Mouse (Mus musculus) embryonic facial prominence, embryonic 14.5 days (tissue): ENCODE results near the gene Furin. TPM values are rescaled to one million over a fixed set of nuclear protein-coding genes. Genes with fewer than 3 reads are reported as not detected.

Experiments
- ATAC-seq: fragments of 200-750 bp; cut with Nextera tagmentation; 2 replicates; pipeline ENCODE4 v1.8.0; 2017; ENCODE audit warnings: low read depth, moderate number of reproducible peaks, moderate TSS enrichment
- DNase-seq: peaks from one replicate; pipeline ENCODE4 v3.0.0-alpha.2; 2015; ENCODE audit warnings: low spot score
- H3K27ac ChIP-seq: fragments of 300-500 bp; sonication (generic); replicated peaks from 2 replicates; pipeline ENCODE4 v1.5.1; 2014; ENCODE audit warnings: low read depth, mild to moderate bottlenecking, low read length, moderate library complexity
- H3K27me3 ChIP-seq: fragments of 300-500 bp; sonication (generic); replicated peaks from 2 replicates; pipeline ENCODE4 v1.6.1; 2014; ENCODE audit warnings: low read length; ENCODE audit not compliant: control insufficient read depth, insufficient read depth
- H3K36me3 ChIP-seq: fragments of 300-500 bp; sonication (generic); 2 replicates; pipeline ENCODE4 v1.6.1; 2014; ENCODE audit warnings: low read length, mixed read lengths; ENCODE audit not compliant: control insufficient read depth, insufficient read depth
- H3K4me1 ChIP-seq: fragments of 300-500 bp; sonication (generic); 2 replicates; pipeline ENCODE4 v1.6.1; 2014; ENCODE audit warnings: antibody characterized with exemption, low read length; ENCODE audit not compliant: control insufficient read depth, insufficient read depth
- H3K4me2 ChIP-seq: fragments of 300-500 bp; sonication (generic); 2 replicates; pipeline ENCODE4 v1.6.1; 2014; ENCODE audit warnings: low read depth, mild to moderate bottlenecking, low read length, moderate library complexity, mixed read lengths
- H3K4me3 ChIP-seq: fragments of 300-500 bp; sonication (generic); 2 replicates; pipeline ENCODE4 v1.5.1; 2014; ENCODE audit warnings: low read depth, mild to moderate bottlenecking, low read length
- H3K9ac ChIP-seq: fragments of 300-500 bp; sonication (generic); 2 replicates; pipeline ENCODE4 v1.6.1; 2014; ENCODE audit warnings: low read depth, mild to moderate bottlenecking, low read length, moderate library complexity, mixed read lengths
- H3K9me3 ChIP-seq: fragments of 300-500 bp; sonication (generic); 2 replicates; pipeline ENCODE4 v1.6.1; 2016; ENCODE audit warnings: low read length; ENCODE audit not compliant: control insufficient read depth
- WGBS: fragments of 180-500 bp; shearing (Covaris S2); extraction: QIAGEN DNeasy Blood & Tissue Kit; methylation state at CpG from one replicate; pipeline ENCODE4 v1.1.7; 2014; 5-methylcytosine and 5-hydroxymethylcytosine counted together
- polyA plus RNA-seq: library from polyadenylated mRNA; unstranded; fragments of >200 nt; fragmentation: Nextera tagmentation; extraction: Ambion mirVana; gene quantifications from 2 replicates; pipeline ENCODE4 v1.2.1, GENCODE M21; 2014

Furin gene
- polyA plus RNA-seq, 1 experiment from 2014 or later: 17.2 TPM

- H3K27me3 ChIP-seq: no peaks in the 10 kb centered on the region
- peaks cover 39% of the 10 kb centered on the region for H3K36me3 ChIP-seq
- H3K4me3 ChIP-seq: peak overlapping the region; percentile 90; the same call in 1 of the 2 replicates
- H3K9me3 ChIP-seq: no peaks in the 10 kb centered on the region
- no peak for ATAC-seq
- peak overlapping the region; percentile 10; the same call in 1 of the 2 replicates for H3K9ac ChIP-seq
- 55% methylated on average over 5 of the region's 5 CpGs for WGBS
- DNase-seq: no peak
- peaks cover 14% of the 10 kb centered on the region for H3K4me1 ChIP-seq
- 0 out of 2 replicates have a peak overlapping the region, but pooled peaks have one; percentile 87 for H3K27ac ChIP-seq
- H3K4me2 ChIP-seq: peak overlapping the region; percentile 70
Observed at GRCm38 (mm10) chr7:80369461-80369860, 35.8 kb downstream of the Furin start.

- no peaks in the 10 kb centered on the region for H3K9me3 ChIP-seq
- no peak overlapping the region for H3K4me3 ChIP-seq
- H3K4me1 ChIP-seq: peaks cover 14% of the 10 kb centered on the region
- H3K4me2 ChIP-seq: peak overlapping the region; percentile 70
- H3K9ac ChIP-seq: peak overlapping the region; percentile 10; the same call in 1 of the 2 replicates
- ATAC-seq (no peak), DNase-seq (no peak)
- H3K27ac ChIP-seq: no peak overlapping the region
- H3K36me3 ChIP-seq: peaks cover 46% of the 10 kb centered on the region
- H3K27me3 ChIP-seq: no peaks in the 10 kb centered on the region
- WGBS: 66% methylated on average over 20 of the region's 20 CpGs
Observed at GRCm38 (mm10) chr7:80368635-80369421, 36.4 kb downstream of the Furin start.

- H3K9me3 ChIP-seq: no peaks in the 10 kb centered on the region
- no peak overlapping the region for H3K4me3 ChIP-seq
- H3K4me2 ChIP-seq: no peak overlapping the region
- peaks cover 54% of the 10 kb centered on the region for H3K36me3 ChIP-seq
- WGBS: 90% methylated on average over 9 of the region's 9 CpGs
- H3K4me1 ChIP-seq: peaks cover 14% of the 10 kb centered on the region
- ATAC-seq (no peak), DNase-seq (no peak)
- no peaks in the 10 kb centered on the region for H3K27me3 ChIP-seq
- no peak overlapping the region for H3K27ac ChIP-seq
- H3K9ac ChIP-seq: no peak overlapping the region
Observed at GRCm38 (mm10) chr7:80368009-80368408, 37.2 kb downstream of the Furin start.

- ATAC-seq (no peak), DNase-seq (no peak)
- Histone ChIP-seq H3K9me3 (no peaks in the 10 kb centered on the region), H3K36me3 (peaks cover 62% of the 10 kb centered on the region), H3K4me2 (no peak overlapping the region), H3K9ac (no peak overlapping the region), H3K27ac (no peak overlapping the region), H3K27me3 (no peaks in the 10 kb centered on the region), H3K4me3 (no peak overlapping the region), H3K4me1 (peaks cover 14% of the 10 kb centered on the region)
- 98% methylated on average over 7 of the region's 7 CpGs for WGBS
Observed at GRCm38 (mm10) chr7:80367232-80367631, 38.0 kb downstream of the Furin start.

- H3K27me3 ChIP-seq: no peaks in the 10 kb centered on the region
- no peaks in the 10 kb centered on the region for H3K9me3 ChIP-seq
- DNase-seq: no peak
- no peak overlapping the region for H3K4me2 ChIP-seq
- H3K9ac ChIP-seq: no peak overlapping the region
- peaks cover 14% of the 10 kb centered on the region for H3K4me1 ChIP-seq
- WGBS: 84% methylated on average over 2 of the region's 2 CpGs
- peaks cover 75% of the 10 kb centered on the region for H3K36me3 ChIP-seq
- H3K4me3 ChIP-seq: no peak overlapping the region
- ATAC-seq: no peak
- no peak overlapping the region for H3K27ac ChIP-seq
Observed at GRCm38 (mm10) chr7:80365759-80366158, 39.5 kb downstream of the Furin start.

- ATAC-seq: no peak
- Histone ChIP-seq H3K9me3 (no peaks in the 10 kb centered on the region), H3K9ac (no peak overlapping the region), H3K27me3 (no peaks in the 10 kb centered on the region), H3K4me1 (no peaks in the 10 kb centered on the region), H3K4me2 (no peak overlapping the region), H3K27ac (no peak overlapping the region), H3K36me3 (peaks cover 87% of the 10 kb centered on the region), H3K4me3 (no peak overlapping the region)
- DNase-seq: no peak
- 72% methylated on average over 3 of the region's 3 CpGs for WGBS
Observed at GRCm38 (mm10) chr7:80360435-80360834, 44.8 kb downstream of the Furin start.

- Histone ChIP-seq H3K4me1 (no peaks in the 10 kb centered on the region), H3K27ac (no peak overlapping the region), H3K9me3 (no peaks in the 10 kb centered on the region), H3K4me2 (no peak overlapping the region), H3K9ac (no peak overlapping the region), H3K36me3 (peaks cover 84% of the 10 kb centered on the region), H3K4me3 (no peak overlapping the region), H3K27me3 (no peaks in the 10 kb centered on the region)
- whole genome bisulfite sequencing: 70% methylated on average over 4 of the region's 4 CpGs
- ATAC-seq (no peak), DNase-seq (no peak)
Observed at GRCm38 (mm10) chr7:80358039-80358438, 47.2 kb downstream of the Furin start.

GRCm38 (mm10) chr7:80357156-80357555 lies 48.1 kb downstream of the Furin start:
- Histone ChIP-seq H3K36me3 (peaks cover 84% of the 10 kb centered on the region), H3K4me2 (no peak overlapping the region), H3K9me3 (no peaks in the 10 kb centered on the region), H3K27me3 (no peaks in the 10 kb centered on the region), H3K9ac (no peak overlapping the region), H3K4me3 (no peak overlapping the region), H3K4me1 (no peaks in the 10 kb centered on the region), H3K27ac (peak overlapping the region; percentile 28; the same call in 1 of the 2 replicates)
- DNase-seq (peak; percentile 72), ATAC-seq (peak; percentile 81)
- 37% methylated on average over 7 of the region's 8 CpGs for whole genome bisulfite sequencing

GRCm38 (mm10) chr7:80356351-80356750 lies 48.9 kb downstream of the Furin start:
- no peak for ATAC-seq
- no peaks in the 10 kb centered on the region for H3K9me3 ChIP-seq
- peaks cover 82% of the 10 kb centered on the region for H3K36me3 ChIP-seq
- no peak overlapping the region for H3K4me3 ChIP-seq
- no peak for DNase-seq
- no peaks in the 10 kb centered on the region for H3K4me1 ChIP-seq
- 78% methylated on average over 13 of the region's 13 CpGs for WGBS
- H3K9ac ChIP-seq: no peak overlapping the region
- H3K27me3 ChIP-seq: no peaks in the 10 kb centered on the region
- peak overlapping the region; percentile 24; the same call in 1 of the 2 replicates for H3K27ac ChIP-seq
- H3K4me2 ChIP-seq: no peak overlapping the region
